Mouse (Mus musculus) E14TG2a.4 (cell line): Measurements from ENCODE around the gene Josd2.

ENCODE experiments used
- CTCF ChIP-seq: conservative IDR thresholded peaks from 2 replicates; pipeline ENCODE4 v1.5.1; 2014; ENCODE audit warnings: low read length
- NANOG ChIP-seq: IDR thresholded peaks from 2 replicates; pipeline ENCODE4 v1.6.1; 2014; ENCODE audit warnings: borderline replicate concordance, low read length, mixed read lengths

DNA sequence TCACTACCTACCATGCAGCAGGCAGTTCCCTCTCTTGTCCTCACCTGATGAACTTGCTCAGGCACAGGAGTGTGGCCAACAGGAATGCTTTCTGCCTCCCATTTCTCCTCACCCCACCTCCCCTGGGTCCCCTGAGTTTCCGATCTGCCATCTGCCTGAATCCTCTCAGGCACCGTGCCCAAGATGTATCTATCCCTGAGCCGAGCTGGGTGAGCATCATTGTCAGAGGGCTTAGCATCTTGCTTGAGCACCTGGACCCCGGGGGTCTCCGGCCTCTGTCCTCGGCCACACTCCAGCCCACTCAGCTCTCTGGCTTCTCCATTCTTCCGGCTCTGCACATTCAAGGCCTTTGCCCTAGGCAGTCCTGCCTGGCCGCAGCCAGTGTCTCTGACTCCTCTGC, 29.8 kb upstream of the Josd2 start:
- TF ChIP-seq CTCF (no peak), NANOG (no peak)
